Mouse (Mus musculus) ES-E14 (cell line): ENCODE measurements at regions not wholly inside any gene's neighbourhood (a gene's known extent, or its start where the extent isn't known, plus 50 kb on each side); places are given as distances from the start of the nearest gene placed in this dataset.

ENCODE experiments used
- DNase-seq: peaks from one replicate; pipeline ENCODE4 v3.0.0-alpha.2; 2013; ENCODE audit warnings: low read depth, low spot score
- H3K27ac ChIP-seq: 2 replicates; pipeline ENCODE4 v1.5.1; 2012; ENCODE audit warnings: low read depth, mild to moderate bottlenecking, low read length, moderate library complexity, mixed read lengths; ENCODE audit not compliant: poor library complexity, insufficient read depth, severe bottlenecking
- H3K36me3 ChIP-seq: 2 replicates; pipeline ENCODE4 v1.6.1; 2012; ENCODE audit warnings: mild to moderate bottlenecking, low read length, moderate library complexity, mixed read lengths; ENCODE audit not compliant: control insufficient read depth, poor library complexity, insufficient read depth, severe bottlenecking
- H3K4me1 ChIP-seq, 2 experiments: fragments of 150-350 bp in 1 of 2; sonication (generic) in 1 of 2; 2 replicates each; pipeline ENCODE4 v1.6.1; 2012; ENCODE audit warnings: low read length in 2 of 2, mild to moderate bottlenecking in 1 of 2, mixed read lengths in 1 of 2; ENCODE audit not compliant: control insufficient read depth in 2 of 2, insufficient read depth in 2 of 2, poor library complexity in 1 of 2
- H3K4me3 ChIP-seq, 2 experiments: fragments of 150-350 bp in 1 of 2; sonication (generic) in 1 of 2; 2 replicates each; pipeline ENCODE4 v1.5.1; 2012; ENCODE audit warnings: low read length in 2 of 2, low read depth in 1 of 2, mild to moderate bottlenecking in 1 of 2, mixed read lengths in 1 of 2; ENCODE audit not compliant: insufficient read depth in 1 of 2, poor library complexity in 1 of 2, severe bottlenecking in 1 of 2
- H3K9ac ChIP-seq: 2 replicates; pipeline ENCODE4 v1.6.1; 2012; ENCODE audit warnings: low read depth, mild to moderate bottlenecking, low read length, mixed read lengths; ENCODE audit not compliant: poor library complexity, insufficient read depth, severe bottlenecking
- H3K9me3 ChIP-seq: fragments of 150-350 bp; sonication (generic); 2 replicates; pipeline ENCODE4 v1.6.1; 2012; ENCODE audit warnings: low read depth, mild to moderate bottlenecking, low read length; ENCODE audit not compliant: control insufficient read depth, insufficient read depth
- CHD2 ChIP-seq: IDR thresholded peaks from 2 replicates; pipeline ENCODE4 v1.6.1; 2014; ENCODE audit warnings: mild to moderate bottlenecking, low read depth, low read length, inconsistent platforms
- HCFC1 ChIP-seq: IDR thresholded peaks from 2 replicates; pipeline ENCODE4 v1.6.1; 2012; ENCODE audit warnings: low read length, inconsistent platforms, borderline replicate concordance; ENCODE audit not compliant: insufficient read depth
- MAFK ChIP-seq: IDR thresholded peaks from 2 replicates; pipeline ENCODE4 v1.6.1; 2014; ENCODE audit warnings: mild to moderate bottlenecking, low read depth, low read length, inconsistent platforms; ENCODE audit not compliant: insufficient read depth
- ZC3H11A ChIP-seq: IDR thresholded peaks from 2 replicates; pipeline ENCODE4 v1.6.1; 2012; ENCODE audit warnings: low read depth, mild to moderate bottlenecking, inconsistent platforms, low read length, borderline replicate concordance
- ZNF384 ChIP-seq: IDR thresholded peaks from 2 replicates; pipeline ENCODE4 v1.6.1; 2012; ENCODE audit warnings: low read depth, low read length, inconsistent platforms
- in situ Hi-C, 2 experiments: fragments of 600-800 bp; cut with MboI; formaldehyde crosslinking; loops; one replicate each; pipeline ENCODE4 v1.15.1; 2025; ENCODE audit warnings: low sequenced_read_pairs in 2 of 2, inconsistent platforms in 1 of 2; ENCODE audit not compliant: unreplicated experiment in 2 of 2

DNA sequence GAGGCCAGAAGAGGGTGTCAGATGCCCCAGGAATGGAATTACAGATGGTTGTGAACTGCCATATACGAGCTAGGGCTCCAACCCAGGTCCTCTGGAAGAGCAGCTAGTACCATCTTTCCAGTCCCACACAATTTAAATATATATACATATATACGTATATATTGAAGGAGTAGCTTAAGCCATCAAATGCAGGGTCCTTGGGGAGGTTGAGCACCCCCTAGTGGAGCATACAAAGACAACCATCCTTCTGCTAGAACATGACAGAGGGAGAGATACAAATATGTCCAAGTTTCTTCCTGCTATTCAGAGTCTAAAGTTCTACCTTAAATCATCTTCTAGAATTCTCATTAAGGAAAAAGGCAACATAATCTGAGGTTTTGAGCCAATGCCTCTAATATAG lies 435.4 kb downstream of the Prss52 start:
- Histone ChIP-seq H3K4me1 (no peaks in the 10 kb centered on the region; a peak in 1 of 4 replicates), H3K27ac (no peak overlapping the region), H3K4me3 (no peak overlapping the region), H3K9ac (no peak overlapping the region), H3K9me3 (no peaks in the 10 kb centered on the region), H3K36me3 (no peaks in the 10 kb centered on the region)
- TF ChIP-seq ZNF384 (no peak), CHD2 (no peak), ZC3H11A (no peak; the same call in 1 of the 2 replicates), HCFC1 (no peak), MAFK (no peak)
- in situ Hi-C loops, result no loop called here
- peak; percentile 22 for DNase-seq

DNA sequence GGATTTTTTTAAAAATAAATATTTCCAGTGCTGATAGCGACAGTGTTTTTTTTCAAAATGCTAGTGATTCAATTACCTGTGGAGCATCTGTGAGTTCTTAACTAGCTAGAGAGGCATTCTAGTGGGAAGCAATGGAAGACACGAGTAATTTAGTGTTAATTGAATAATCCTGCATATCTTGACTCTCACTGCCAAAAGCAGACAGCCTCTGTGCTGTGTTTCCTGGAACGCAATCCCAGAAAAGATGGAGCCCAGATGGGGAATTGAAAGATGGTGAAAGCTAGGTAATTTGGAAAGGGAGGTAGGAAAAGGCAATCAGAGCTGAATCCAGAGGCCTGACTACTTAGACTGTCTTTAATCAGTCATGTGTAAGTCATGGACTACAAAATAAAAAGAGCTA lies 441.0 kb downstream of the Prss52 start:
- DNase-seq, result no peak
- TF ChIP-seq HCFC1 (no peak), CHD2 (no peak), ZNF384 (no peak), ZC3H11A (no peak), MAFK (no peak)
- Histone ChIP-seq H3K4me1 (no peaks in the 10 kb centered on the region), H3K4me3 (no peak overlapping the region), H3K9me3 (no peaks in the 10 kb centered on the region), H3K27ac (no peak overlapping the region), H3K9ac (no peak overlapping the region), H3K36me3 (no peaks in the 10 kb centered on the region)
- in situ Hi-C loops, result no loop called here

DNA sequence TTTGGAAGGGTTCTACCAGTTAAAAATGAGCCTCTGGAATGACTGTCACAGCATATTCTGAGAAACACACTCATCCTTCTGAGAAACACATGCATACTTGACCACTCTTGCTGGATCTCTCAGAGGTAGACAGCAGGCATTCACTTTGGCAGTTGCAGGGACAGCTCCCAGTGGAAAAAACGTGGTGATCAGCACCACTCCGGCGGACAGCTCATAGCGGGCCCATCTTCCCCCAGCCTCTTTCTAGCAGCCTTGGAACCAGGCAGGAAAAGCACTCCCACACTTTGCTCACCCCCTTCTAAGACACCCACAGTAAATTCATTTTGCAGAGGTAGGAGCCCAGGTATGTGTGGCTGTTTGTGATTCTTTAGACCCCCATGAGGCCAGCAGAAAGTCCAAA lies 442.7 kb downstream of the Prss52 start:
- Histone ChIP-seq H3K9me3 (no peaks in the 10 kb centered on the region), H3K4me1 (no peaks in the 10 kb centered on the region), H3K27ac (no peak overlapping the region), H3K9ac (no peak overlapping the region), H3K36me3 (no peaks in the 10 kb centered on the region), H3K4me3 (no peak overlapping the region)
- peak; percentile 61 for DNase-seq
- in situ Hi-C loops, result no loop called here
- TF ChIP-seq CHD2 (no peak), ZNF384 (peak; percentile 31; the same call in 1 of the 2 replicates)

DNA sequence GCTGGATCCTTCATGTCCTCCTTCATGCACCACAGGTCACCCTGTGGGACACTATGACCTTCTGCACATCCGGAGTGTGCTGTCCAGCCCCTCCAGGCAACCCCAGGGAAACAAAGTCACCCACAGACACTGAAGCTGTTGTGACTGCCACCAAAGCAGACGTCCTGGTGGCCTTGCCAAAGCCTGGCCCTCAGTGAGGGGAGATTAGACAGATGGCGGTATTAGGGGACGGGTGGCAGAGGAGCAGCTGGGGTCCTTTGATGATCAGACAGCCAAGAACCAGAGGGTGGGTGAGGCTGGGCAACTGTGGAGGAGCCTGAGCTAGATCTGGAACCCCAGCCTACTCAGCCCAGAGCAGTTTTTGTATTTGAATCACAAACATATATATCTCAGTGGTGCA lies 448.9 kb downstream of the Prss52 start:
- no peak overlapping the region for H3K9ac ChIP-seq
- DNase-seq, result no peak
- in situ Hi-C loops, result no loop called here
- H3K36me3 ChIP-seq, result no peaks in the 10 kb centered on the region
- no peak overlapping the region for H3K27ac ChIP-seq
- TF ChIP-seq ZNF384, result no peak
- no peak for TF ChIP-seq ZC3H11A
- TF ChIP-seq HCFC1, result no peak
- TF ChIP-seq MAFK, result no peak
- TF ChIP-seq CHD2, result no peak
- no peaks in the 10 kb centered on the region for H3K4me1 ChIP-seq
- no peaks in the 10 kb centered on the region for H3K9me3 ChIP-seq
- H3K4me3 ChIP-seq, result no peak overlapping the region

DNA sequence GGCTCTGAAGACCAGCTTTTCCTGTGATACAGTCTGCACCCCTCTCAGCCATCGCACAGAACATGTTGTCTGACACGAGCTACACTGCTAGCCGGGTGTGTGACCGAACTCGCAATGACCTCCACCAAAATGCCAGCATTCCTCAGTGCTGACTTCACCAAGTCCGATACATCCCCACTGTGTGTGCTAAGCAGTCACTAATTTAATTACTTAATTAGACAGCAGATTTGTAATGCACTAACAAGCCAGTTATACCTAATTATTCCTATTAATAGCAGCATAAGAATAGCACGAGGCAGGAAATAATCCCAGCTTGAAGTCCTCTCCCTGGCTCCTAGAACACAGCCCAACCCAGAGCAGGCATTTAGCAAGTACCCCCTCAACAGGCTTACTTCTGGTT lies 452.0 kb downstream of the Prss52 start:
- Histone ChIP-seq H3K9me3 (no peaks in the 10 kb centered on the region), H3K27ac (no peak overlapping the region), H3K4me1 (no peaks in the 10 kb centered on the region), H3K36me3 (no peaks in the 10 kb centered on the region), H3K9ac (no peak overlapping the region), H3K4me3 (no peak overlapping the region)
- in situ Hi-C loops, result no loop called here
- TF ChIP-seq HCFC1 (no peak), ZC3H11A (no peak), ZNF384 (no peak), CHD2 (no peak), MAFK (no peak)
- no peak for DNase-seq
